Mouse (Mus musculus) midbrain, embryonic 15.5 days (tissue): Measurements from ENCODE around the gene Rbm4b. TPM values are rescaled to one million over a fixed set of nuclear protein-coding genes. Genes with fewer than 3 reads are reported as not detected.

Experiments used
- ATAC-seq: fragments of 200-750 bp; cut with Nextera tagmentation; replicated peaks from 2 replicates; pipeline ENCODE4 v1.8.0; 2017; ENCODE audit warnings: moderate TSS enrichment
- H3K27ac ChIP-seq: fragments of 300-500 bp; sonication (generic); 2 replicates; pipeline ENCODE4 v1.5.1; 2015; ENCODE audit warnings: mild to moderate bottlenecking, inconsistent platforms
- H3K27me3 ChIP-seq: fragments of 300-500 bp; sonication (generic); replicated peaks from 2 replicates; pipeline ENCODE4 v1.6.1; 2015; ENCODE audit warnings: inconsistent platforms
- H3K36me3 ChIP-seq: fragments of 300-500 bp; sonication (generic); replicated peaks from 2 replicates; pipeline ENCODE4 v1.6.1; 2015; ENCODE audit warnings: inconsistent platforms
- H3K4me1 ChIP-seq: fragments of 300-500 bp; sonication (generic); 2 replicates; pipeline ENCODE4 v1.6.1; 2015; ENCODE audit warnings: inconsistent platforms
- H3K4me2 ChIP-seq: fragments of 300-500 bp; sonication (generic); 2 replicates; pipeline ENCODE4 v1.6.1; 2015; ENCODE audit warnings: inconsistent platforms, mild to moderate bottlenecking, moderate library complexity
- H3K4me3 ChIP-seq: fragments of 300-500 bp; sonication (generic); 2 replicates; pipeline ENCODE4 v1.5.1; 2015; ENCODE audit warnings: mild to moderate bottlenecking, inconsistent platforms
- H3K9ac ChIP-seq: fragments of 300-500 bp; sonication (generic); 2 replicates; pipeline ENCODE4 v1.6.1; 2015; ENCODE audit warnings: mild to moderate bottlenecking, inconsistent platforms
- H3K9me3 ChIP-seq: fragments of 300-500 bp; sonication (generic); 2 replicates; pipeline ENCODE4 v1.6.1; 2016; ENCODE audit warnings: inconsistent platforms
- WGBS: fragments of 180-500 bp; shearing (Covaris S2); methylation state at CpG from one replicate; pipeline ENCODE4 v1.1.7; 2015; ENCODE audit warnings: mixed read lengths; 5-methylcytosine and 5-hydroxymethylcytosine counted together
- polyA plus RNA-seq: library from polyadenylated mRNA; unstranded; fragments of >200 nt; fragmentation: Nextera tagmentation; extraction: Ambion mirVana; gene quantifications from 2 replicates; pipeline ENCODE4 v1.2.1, GENCODE M21; 2015

The Rbm4b gene
- polyA plus RNA-seq, 1 experiment from 2014 or later: 180 TPM

- H3K9me3 ChIP-seq: no peaks in the 10 kb centered on the region
- no peak overlapping the region for H3K9ac ChIP-seq
- 95% methylated on average over 2 of the region's 2 CpGs for WGBS
- H3K4me2 ChIP-seq: no peak overlapping the region
- H3K4me3 ChIP-seq: no peak overlapping the region
- H3K27me3 ChIP-seq: no peaks in the 10 kb centered on the region
- no peak overlapping the region for H3K27ac ChIP-seq
- peaks cover 32% of the 10 kb centered on the region for H3K36me3 ChIP-seq
- ATAC-seq: no peak
- peaks cover 57% of the 10 kb centered on the region for H3K4me1 ChIP-seq
Observed at GRCm38 (mm10) chr19:4786313-4786712, 30.0 kb downstream of the Rbm4b start.

- Histone ChIP-seq H3K27me3 (no peaks in the 10 kb centered on the region), H3K4me1 (peaks cover 50% of the 10 kb centered on the region), H3K9me3 (no peaks in the 10 kb centered on the region), H3K4me3 (peak overlapping the region; percentile 80), H3K36me3 (peaks cover 7% of the 10 kb centered on the region; the same call in 1 of the 2 replicates), H3K27ac (peak overlapping the region; percentile 87), H3K9ac (peak overlapping the region; percentile 70), H3K4me2 (peak overlapping the region; percentile 80)
- ATAC-seq: peak; percentile 67
- WGBS: 1% methylated on average over 16 of the region's 16 CpGs
Observed at GRCm38 (mm10) chr19:4793281-4793830, 37.1 kb downstream of the Rbm4b start.

GRCm38 (mm10) chr19:4793831-4794422 is 37.6 kb downstream of the Rbm4b start, which contains the start of gene Rbm4:
TSS of gene Rbm4 (minus strand) at chr19:4793901.
- Histone ChIP-seq H3K9me3 (no peaks in the 10 kb centered on the region), H3K9ac (peak within 1 kb of the TSS; percentile 70), H3K27ac (peak within 1 kb of the TSS; percentile 87), H3K4me2 (peak within 1 kb of the TSS; percentile 93), H3K36me3 (peaks cover 9% of the 10 kb centered on the region; the same call in 1 of the 2 replicates), H3K4me1 (peaks cover 46% of the 10 kb centered on the region), H3K4me3 (peak within 1 kb of the TSS; percentile 80), H3K27me3 (no peaks in the 10 kb centered on the region)
- WGBS: under 1% methylated on average over 31 of the region's 31 CpGs
- ATAC-seq: peak; percentile 99

- Histone ChIP-seq H3K4me1 (peaks cover 28% of the 10 kb centered on the region), H3K9me3 (no peaks in the 10 kb centered on the region), H3K4me2 (no peak overlapping the region), H3K9ac (no peak overlapping the region), H3K36me3 (peaks cover 20% of the 10 kb centered on the region; the same call in 1 of the 2 replicates), H3K4me3 (no peak overlapping the region), H3K27me3 (no peaks in the 10 kb centered on the region), H3K27ac (no peak overlapping the region)
- 65% methylated on average over 1 of the region's 1 CpGs for WGBS
- ATAC-seq: no peak
Observed at GRCm38 (mm10) chr19:4795929-4796328, 39.6 kb downstream of the Rbm4b start.

GRCm38 (mm10) chr19:4797846-4798245 is 41.5 kb downstream of the Rbm4b start:
- no peaks in the 10 kb centered on the region for H3K9me3 ChIP-seq
- WGBS: 96% methylated on average over 2 of the region's 2 CpGs
- H3K4me3 ChIP-seq: no peak overlapping the region
- peaks cover 11% of the 10 kb centered on the region for H3K4me1 ChIP-seq
- no peaks in the 10 kb centered on the region for H3K27me3 ChIP-seq
- no peak for ATAC-seq
- H3K36me3 ChIP-seq: peaks cover 36% of the 10 kb centered on the region; the same call in 1 of the 2 replicates
- H3K4me2 ChIP-seq: no peak overlapping the region
- no peak overlapping the region for H3K27ac ChIP-seq
- no peak overlapping the region for H3K9ac ChIP-seq

GRCm38 (mm10) chr19:4799083-4799482 is 42.8 kb downstream of the Rbm4b start:
- H3K36me3 ChIP-seq: peaks cover 36% of the 10 kb centered on the region; the same call in 1 of the 2 replicates
- 93% methylated on average over 5 of the region's 5 CpGs for WGBS
- H3K27ac ChIP-seq: no peak overlapping the region
- H3K27me3 ChIP-seq: no peaks in the 10 kb centered on the region
- peaks cover 9% of the 10 kb centered on the region for H3K4me1 ChIP-seq
- no peak for ATAC-seq
- no peak overlapping the region for H3K4me3 ChIP-seq
- no peak overlapping the region for H3K9ac ChIP-seq
- H3K9me3 ChIP-seq: no peaks in the 10 kb centered on the region
- H3K4me2 ChIP-seq: no peak overlapping the region

- peaks cover 36% of the 10 kb centered on the region; the same call in 1 of the 2 replicates for H3K36me3 ChIP-seq
Observed at GRCm38 (mm10) chr19:4802691-4803091, 46.4 kb downstream of the Rbm4b start.

GRCm38 (mm10) chr19:4803283-4803682 is 47.0 kb downstream of the Rbm4b start:
- Histone ChIP-seq H3K9ac (no peak overlapping the region), H3K27ac (no peak overlapping the region), H3K4me3 (no peak overlapping the region), H3K36me3 (peaks cover 36% of the 10 kb centered on the region; the same call in 1 of the 2 replicates), H3K27me3 (no peaks in the 10 kb centered on the region), H3K4me2 (no peak overlapping the region), H3K9me3 (no peaks in the 10 kb centered on the region), H3K4me1 (peaks cover 7% of the 10 kb centered on the region)
- 82% methylated on average over 10 of the region's 10 CpGs for WGBS
- no peak for ATAC-seq

More at GRCm38 (mm10) chr19:4802691-4803091, 46.4 kb downstream of the Rbm4b start:
- Histone ChIP-seq H3K27ac (no peak overlapping the region), H3K9ac (no peak overlapping the region), H3K4me1 (peaks cover 1% of the 10 kb centered on the region), H3K4me3 (no peak overlapping the region), H3K27me3 (no peaks in the 10 kb centered on the region), H3K9me3 (no peaks in the 10 kb centered on the region), H3K4me2 (no peak overlapping the region)
- 91% methylated on average over 7 of the region's 7 CpGs for WGBS
- no peak for ATAC-seq

GRCm38 (mm10) chr19:4810309-4810708 is 54.0 kb downstream of the Rbm4b start:
- peak overlapping the region; percentile 94 for H3K4me2 ChIP-seq
- H3K4me3 ChIP-seq: peak overlapping the region; percentile 75
- H3K27ac ChIP-seq: peak overlapping the region; percentile 92
- peaks cover 29% of the 10 kb centered on the region for H3K4me1 ChIP-seq
- no peaks in the 10 kb centered on the region for H3K36me3 ChIP-seq
- H3K27me3 ChIP-seq: no peaks in the 10 kb centered on the region
- 1% methylated on average over 14 of the region's 14 CpGs for WGBS
- ATAC-seq: no peak
- peak overlapping the region; percentile 59 for H3K9ac ChIP-seq
- no peaks in the 10 kb centered on the region for H3K9me3 ChIP-seq

GRCm38 (mm10) chr19:4810746-4811062 is 54.4 kb downstream of the Rbm4b start:
- no peaks in the 10 kb centered on the region for H3K36me3 ChIP-seq
- H3K9me3 ChIP-seq: no peaks in the 10 kb centered on the region
- H3K4me3 ChIP-seq: peak overlapping the region; percentile 75
- no peaks in the 10 kb centered on the region for H3K27me3 ChIP-seq
- peak overlapping the region; percentile 94 for H3K4me2 ChIP-seq
- WGBS: 0% methylated on average over 17 of the region's 17 CpGs
- no peak for ATAC-seq
- peak overlapping the region; percentile 92 for H3K27ac ChIP-seq
- peak overlapping the region; percentile 59 for H3K9ac ChIP-seq
- H3K4me1 ChIP-seq: peaks cover 29% of the 10 kb centered on the region

GRCm38 (mm10) chr19:4811063-4811908 is 55.0 kb downstream of the Rbm4b start, which contains the start of the genes Gm21992 and Rbm14:
TSS of gene Gm21992 (minus strand) at chr19:4811612.
TSS of gene Rbm14 (minus strand) at chr19:4811634.
- WGBS: under 1% methylated on average over 83 of the region's 83 CpGs
- ATAC-seq: peak; percentile 99
- H3K4me2 ChIP-seq: peak within 1 kb of the TSS; percentile 94
- H3K27me3 ChIP-seq: no peaks in the 10 kb centered on the region
- H3K4me3 ChIP-seq: peak within 1 kb of the TSS; percentile 75
- peaks cover 29% of the 10 kb centered on the region for H3K4me1 ChIP-seq
- no peaks in the 10 kb centered on the region for H3K9me3 ChIP-seq
- H3K27ac ChIP-seq: peak within 1 kb of the TSS; percentile 92
- no peaks in the 10 kb centered on the region for H3K36me3 ChIP-seq
- H3K9ac ChIP-seq: peak within 1 kb of the TSS; percentile 86

GRCm38 (mm10) chr19:4811909-4812242 is 55.6 kb downstream of the Rbm4b start:
- peak overlapping the region; percentile 63 for H3K4me2 ChIP-seq
- no peaks in the 10 kb centered on the region for H3K27me3 ChIP-seq
- peak overlapping the region; percentile 86 for H3K9ac ChIP-seq
- no peak; the same call in 1 of the 2 replicates for ATAC-seq
- whole genome bisulfite sequencing: 7% methylated on average over 12 of the region's 12 CpGs
- peak overlapping the region; percentile 75 for H3K4me3 ChIP-seq
- H3K27ac ChIP-seq: peak overlapping the region; percentile 92
- no peaks in the 10 kb centered on the region for H3K36me3 ChIP-seq
- peaks cover 29% of the 10 kb centered on the region for H3K4me1 ChIP-seq
- H3K9me3 ChIP-seq: no peaks in the 10 kb centered on the region
